Mouse (Mus musculus): ENCODE results near the gene Gm16223. TPM values are rescaled to one million over a fixed set of nuclear protein-coding genes. Genes with fewer than 3 reads are reported as not detected.

Gm16223 gene
- polyA plus RNA-seq, 1 experiment from 2014 or later, result not detected

- ATAC-seq, result no peak
- Histone ChIP-seq H3K36me3 (no peaks in the 10 kb centered on the region), H3K4me2 (replicated peaks) (no peak overlapping the region), H3K4me1 (replicated peaks) (no peaks in the 10 kb centered on the region), H3K9me3 (no peaks in the 10 kb centered on the region), H3K27me3 (replicated peaks) (no peaks in the 10 kb centered on the region), H3K27ac (no peak overlapping the region), H3K9ac (no peak overlapping the region), H3K4me3 (replicated peaks) (no peak overlapping the region)
- WGBS, result 80% methylated on average over 2 of the region's 2 CpGs
These were observed 97.0 kb downstream of the Gm16223 start for GRCm38 (mm10) chr5:42164731-42165130.

GRCm38 (mm10) chr5:42166311-42166710 lies 98.6 kb downstream of the Gm16223 start:
- no peaks in the 10 kb centered on the region for H3K27me3 ChIP-seq (replicated peaks)

GRCm38 (mm10) chr5:42168071-42168470 lies 100.3 kb downstream of the Gm16223 start:
- WGBS, result 87% methylated on average over 3 of the region's 3 CpGs

More at GRCm38 (mm10) chr5:42166311-42166710, 98.6 kb downstream of the Gm16223 start:
- H3K9me3 ChIP-seq, result no peaks in the 10 kb centered on the region
- no peak for ATAC-seq
- no peaks in the 10 kb centered on the region for H3K36me3 ChIP-seq
- no peak overlapping the region for H3K9ac ChIP-seq
- WGBS, result 45% methylated on average over 1 of the region's 1 CpGs
- no peak overlapping the region for H3K27ac ChIP-seq
- no peaks in the 10 kb centered on the region for H3K4me1 ChIP-seq (replicated peaks)
- H3K4me2 ChIP-seq (replicated peaks), result no peak overlapping the region
- H3K4me3 ChIP-seq (replicated peaks), result no peak overlapping the region

GRCm38 (mm10) chr5:42168785-42169184 lies 101.0 kb downstream of the Gm16223 start:
- Histone ChIP-seq H3K4me1 (replicated peaks) (no peaks in the 10 kb centered on the region), H3K27ac (no peak overlapping the region), H3K27me3 (replicated peaks) (no peaks in the 10 kb centered on the region), H3K36me3 (no peaks in the 10 kb centered on the region), H3K9me3 (no peaks in the 10 kb centered on the region), H3K4me2 (replicated peaks) (no peak overlapping the region), H3K4me3 (replicated peaks) (no peak overlapping the region), H3K9ac (no peak overlapping the region)
- WGBS, result 79% methylated on average over 5 of the region's 5 CpGs
- ATAC-seq, result no peak

More at GRCm38 (mm10) chr5:42168071-42168470, 100.3 kb downstream of the Gm16223 start:
- no peak for ATAC-seq
- Histone ChIP-seq H3K4me1 (replicated peaks) (no peaks in the 10 kb centered on the region), H3K36me3 (no peaks in the 10 kb centered on the region), H3K4me2 (replicated peaks) (no peak overlapping the region), H3K27me3 (replicated peaks) (no peaks in the 10 kb centered on the region), H3K9ac (no peak overlapping the region), H3K27ac (no peak overlapping the region), H3K9me3 (no peaks in the 10 kb centered on the region), H3K4me3 (replicated peaks) (no peak overlapping the region)

- H3K27ac ChIP-seq, result no peak overlapping the region
- no peak for ATAC-seq
These were observed 106.3 kb downstream of the Gm16223 start for GRCm38 (mm10) chr5:42174109-42174508.

GRCm38 (mm10) chr5:42175424-42175823 lies 107.7 kb downstream of the Gm16223 start:
- Histone ChIP-seq H3K27me3 (replicated peaks) (no peaks in the 10 kb centered on the region), H3K4me2 (replicated peaks) (no peak overlapping the region), H3K9ac (no peak overlapping the region), H3K9me3 (no peaks in the 10 kb centered on the region), H3K4me3 (replicated peaks) (no peak overlapping the region), H3K4me1 (replicated peaks) (no peaks in the 10 kb centered on the region), H3K36me3 (no peaks in the 10 kb centered on the region), H3K27ac (no peak overlapping the region)
- WGBS, result 52% methylated on average over 2 of the region's 2 CpGs
- ATAC-seq, result no peak

More at GRCm38 (mm10) chr5:42174109-42174508, 106.3 kb downstream of the Gm16223 start:
- Histone ChIP-seq H3K4me3 (replicated peaks) (no peak overlapping the region), H3K9me3 (no peaks in the 10 kb centered on the region), H3K27me3 (replicated peaks) (no peaks in the 10 kb centered on the region), H3K9ac (no peak overlapping the region), H3K4me2 (replicated peaks) (no peak overlapping the region), H3K4me1 (replicated peaks) (no peaks in the 10 kb centered on the region), H3K36me3 (no peaks in the 10 kb centered on the region)
- WGBS, result 56% methylated on average over 2 of the region's 2 CpGs

- no peaks in the 10 kb centered on the region for H3K4me1 ChIP-seq (replicated peaks)
- no peaks in the 10 kb centered on the region for H3K9me3 ChIP-seq
- H3K9ac ChIP-seq, result no peak overlapping the region
- no peak overlapping the region for H3K27ac ChIP-seq
- no peaks in the 10 kb centered on the region for H3K27me3 ChIP-seq (replicated peaks)
- H3K4me3 ChIP-seq (replicated peaks), result no peak overlapping the region
- no peak for ATAC-seq
- H3K36me3 ChIP-seq, result no peaks in the 10 kb centered on the region
- H3K4me2 ChIP-seq (replicated peaks), result no peak overlapping the region
- WGBS, result 82% methylated on average over 3 of the region's 3 CpGs
These were observed 130.7 kb downstream of the Gm16223 start for GRCm38 (mm10) chr5:42198493-42198892.

- Histone ChIP-seq H3K27me3 (replicated peaks) (no peaks in the 10 kb centered on the region), H3K27ac (no peak overlapping the region), H3K4me1 (replicated peaks) (no peaks in the 10 kb centered on the region), H3K9ac (no peak overlapping the region), H3K4me2 (replicated peaks) (no peak overlapping the region), H3K4me3 (replicated peaks) (no peak overlapping the region), H3K36me3 (no peaks in the 10 kb centered on the region), H3K9me3 (no peaks in the 10 kb centered on the region)
- WGBS, result 88% methylated on average over 3 of the region's 3 CpGs
- ATAC-seq, result no peak
These were observed 139.8 kb downstream of the Gm16223 start for GRCm38 (mm10) chr5:42207456-42208122.

GRCm38 (mm10) chr5:42211554-42212338 lies 144.0 kb downstream of the Gm16223 start:
- H3K27ac ChIP-seq, result no peak overlapping the region
- no peaks in the 10 kb centered on the region for H3K4me1 ChIP-seq (replicated peaks)
- no peaks in the 10 kb centered on the region for H3K27me3 ChIP-seq (replicated peaks)
- H3K9ac ChIP-seq, result no peak overlapping the region
- WGBS, result 73% methylated on average over 4 of the region's 4 CpGs
- no peaks in the 10 kb centered on the region for H3K36me3 ChIP-seq
- H3K9me3 ChIP-seq, result no peaks in the 10 kb centered on the region
- H3K4me3 ChIP-seq (replicated peaks), result no peak overlapping the region
- no peak for ATAC-seq
- no peak overlapping the region for H3K4me2 ChIP-seq (replicated peaks)

- WGBS, result 86% methylated on average over 4 of the region's 4 CpGs
- Histone ChIP-seq H3K27ac (no peak overlapping the region), H3K27me3 (replicated peaks) (no peaks in the 10 kb centered on the region), H3K4me2 (replicated peaks) (no peak overlapping the region), H3K4me1 (replicated peaks) (no peaks in the 10 kb centered on the region), H3K36me3 (no peaks in the 10 kb centered on the region), H3K9me3 (no peaks in the 10 kb centered on the region), H3K4me3 (replicated peaks) (no peak overlapping the region), H3K9ac (no peak overlapping the region)
- ATAC-seq, result no peak
These were observed 144.6 kb downstream of the Gm16223 start for GRCm38 (mm10) chr5:42212353-42212752.

GRCm38 (mm10) chr5:42224840-42225239 lies 157.1 kb downstream of the Gm16223 start:
- no peaks in the 10 kb centered on the region for H3K36me3 ChIP-seq
- H3K4me2 ChIP-seq (replicated peaks), result no peak overlapping the region
- no peaks in the 10 kb centered on the region for H3K27me3 ChIP-seq (replicated peaks)
- H3K9me3 ChIP-seq, result no peaks in the 10 kb centered on the region
- no peak overlapping the region for H3K9ac ChIP-seq
- no peak overlapping the region for H3K27ac ChIP-seq
- WGBS, result 79% methylated on average over 1 of the region's 1 CpGs
- no peak for ATAC-seq
- H3K4me3 ChIP-seq (replicated peaks), result no peak overlapping the region
- no peaks in the 10 kb centered on the region for H3K4me1 ChIP-seq (replicated peaks)

GRCm38 (mm10) chr5:42228631-42229030 lies 160.9 kb downstream of the Gm16223 start:
- Histone ChIP-seq H3K4me2 (replicated peaks) (no peak overlapping the region), H3K9ac (no peak overlapping the region), H3K36me3 (no peaks in the 10 kb centered on the region), H3K27me3 (replicated peaks) (no peaks in the 10 kb centered on the region), H3K27ac (no peak overlapping the region), H3K9me3 (no peaks in the 10 kb centered on the region), H3K4me3 (replicated peaks) (no peak overlapping the region), H3K4me1 (replicated peaks) (no peaks in the 10 kb centered on the region)
- 62% methylated on average over 2 of the region's 2 CpGs for WGBS
- ATAC-seq, result no peak

GRCm38 (mm10) chr5:42239291-42239690 lies 171.5 kb downstream of the Gm16223 start:
- H3K36me3 ChIP-seq, result no peaks in the 10 kb centered on the region
- no peak overlapping the region for H3K27ac ChIP-seq
- no peaks in the 10 kb centered on the region for H3K4me1 ChIP-seq (replicated peaks)
- ATAC-seq, result no peak
- H3K9ac ChIP-seq, result no peak overlapping the region
- H3K4me2 ChIP-seq (replicated peaks), result no peak overlapping the region
- H3K9me3 ChIP-seq, result no peaks in the 10 kb centered on the region
- no peak overlapping the region for H3K4me3 ChIP-seq (replicated peaks)
- no peaks in the 10 kb centered on the region for H3K27me3 ChIP-seq (replicated peaks)
- WGBS, result 81% methylated on average over 5 of the region's 5 CpGs
